Mouse (Mus musculus) E14TG2a.4 (cell line): Measurements from ENCODE around the gene Cbx4.
A peak's percentile ranks its signal among the peaks of the same experiment; 100 is the strongest.

ENCODE experiments used
- H3K27me3 ChIP-seq: 2 replicates; pipeline ENCODE4 v1.6.1; 2014; ENCODE audit warnings: low read length, control low read depth; ENCODE audit not compliant: insufficient read depth
- H3K36me3 ChIP-seq: 2 replicates; pipeline ENCODE4 v1.6.1; 2014; ENCODE audit warnings: low read length, control low read depth; ENCODE audit not compliant: insufficient read depth
- H3K4me1 ChIP-seq: replicated peaks from 2 replicates; pipeline ENCODE4 v1.6.1; 2014; ENCODE audit warnings: low read depth, low read length, control low read depth
- H3K4me3 ChIP-seq: replicated peaks from 2 replicates; pipeline ENCODE4 v1.5.1; 2014; ENCODE audit warnings: mild to moderate bottlenecking, low read length
- H3K9me3 ChIP-seq: 2 replicates; pipeline ENCODE4 v1.6.1; 2014; ENCODE audit warnings: low read length, control low read depth
- CTCF ChIP-seq: conservative IDR thresholded peaks from 2 replicates; pipeline ENCODE4 v1.5.1; 2014; ENCODE audit warnings: low read length
- NANOG ChIP-seq: IDR thresholded peaks from 2 replicates; pipeline ENCODE4 v1.6.1; 2014; ENCODE audit warnings: borderline replicate concordance, low read length, mixed read lengths
- POU5F1 ChIP-seq: IDR thresholded peaks from 2 replicates; pipeline ENCODE4 v1.6.1; 2014; ENCODE audit warnings: low read length, borderline replicate concordance

Cbx4 gene

GRCm38 (mm10) chr11:119056301-119057211 lies 29.5 kb downstream of the Cbx4 start:
- Histone ChIP-seq H3K9me3 (peaks cover under 1% of the 10 kb centered on the region; the same call in 1 of the 2 replicates), H3K4me3 (peak overlapping the region; percentile 76), H3K27me3 (peaks cover 97% of the 10 kb centered on the region), H3K4me1 (peaks cover 74% of the 10 kb centered on the region), H3K36me3 (no peaks in the 10 kb centered on the region)
- no peak for TF ChIP-seq NANOG
- TF ChIP-seq POU5F1: no peak
- no peak for TF ChIP-seq CTCF

DNA sequence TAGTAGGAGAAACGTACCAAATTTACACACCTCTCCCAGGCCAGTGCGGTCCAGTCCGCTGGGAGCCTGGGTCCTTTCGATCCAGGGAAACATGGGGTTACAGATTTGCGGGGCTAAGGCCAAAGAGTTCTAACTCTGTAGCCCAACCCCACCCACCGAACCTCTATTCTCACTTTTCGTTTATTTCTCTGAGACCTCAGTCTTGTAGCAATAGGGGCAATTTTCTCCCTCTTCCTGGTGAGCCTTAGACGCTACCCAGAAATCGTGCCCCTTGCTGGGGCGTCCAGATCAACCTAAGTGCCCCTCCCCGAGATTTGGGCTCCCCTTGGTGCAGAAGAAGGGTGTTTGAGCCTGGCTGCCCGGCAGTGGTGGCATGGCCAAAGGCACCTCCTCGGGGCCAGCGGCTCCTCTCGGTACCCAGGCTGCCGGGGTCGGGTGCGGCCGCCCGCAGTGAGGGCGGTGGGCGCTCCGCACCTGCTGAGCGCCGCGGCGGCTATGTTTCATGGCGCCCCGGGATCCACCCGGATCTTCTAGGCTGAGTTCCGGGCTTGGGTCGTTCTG lies 30.4 kb downstream of the Cbx4 start:
- H3K36me3 ChIP-seq: no peaks in the 10 kb centered on the region
- H3K4me1 ChIP-seq: peaks cover 74% of the 10 kb centered on the region
- no peaks in the 10 kb centered on the region; the same call in 1 of the 2 replicates for H3K9me3 ChIP-seq
- peaks cover 98% of the 10 kb centered on the region for H3K27me3 ChIP-seq
- H3K4me3 ChIP-seq: peak overlapping the region; percentile 45; the same call in 1 of the 2 replicates
- TF ChIP-seq NANOG: no peak
- no peak for TF ChIP-seq CTCF
- no peak for TF ChIP-seq POU5F1

DNA sequence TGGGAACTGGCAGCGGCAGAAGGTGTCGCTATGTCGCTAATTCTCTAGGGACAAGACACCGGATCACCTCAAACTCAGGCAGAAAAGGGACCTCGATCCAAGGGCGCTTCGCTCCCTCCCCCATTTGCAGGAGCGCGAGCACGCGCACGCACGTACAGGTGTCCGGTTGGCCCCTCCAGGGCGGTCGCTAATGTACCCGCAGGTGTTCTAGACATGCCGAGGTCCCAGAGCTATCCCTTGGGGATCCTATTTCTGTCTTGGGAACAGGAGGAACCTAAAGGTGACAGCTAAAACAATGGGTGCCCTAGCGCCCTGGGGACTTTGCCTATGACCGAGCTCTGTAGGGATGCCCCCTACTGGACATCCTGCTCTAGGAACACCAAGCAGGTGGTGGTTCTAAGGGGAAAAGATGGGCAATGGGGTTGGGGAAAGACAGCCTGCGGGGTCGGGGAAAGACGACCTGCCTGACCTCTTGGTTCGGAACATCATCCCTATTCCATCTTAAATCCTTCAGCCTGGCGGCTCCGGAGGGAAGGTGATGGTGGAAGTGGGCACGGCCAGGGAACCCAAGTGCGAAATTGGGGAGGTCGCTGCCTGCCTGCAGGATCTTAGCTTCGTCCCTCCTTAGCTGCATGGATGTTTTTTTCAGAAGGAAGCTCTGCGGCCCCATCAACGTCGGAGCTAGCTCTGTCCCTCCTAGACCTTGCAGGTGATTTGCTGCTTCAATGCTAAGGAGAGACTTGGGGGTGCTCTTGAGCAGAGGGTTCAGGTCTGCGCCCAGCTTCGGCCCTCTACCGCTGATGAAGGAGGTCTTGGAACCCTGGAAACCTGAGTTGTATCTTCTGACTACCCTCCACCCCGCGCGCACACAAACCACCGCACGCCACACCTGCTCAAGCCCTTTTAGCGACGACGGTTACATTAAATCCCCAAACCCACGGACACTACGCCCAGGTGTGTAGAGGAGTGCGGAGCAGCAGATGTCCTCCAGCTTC lies 31.4 kb downstream of the Cbx4 start:
- Histone ChIP-seq H3K4me1 (peaks cover 68% of the 10 kb centered on the region), H3K36me3 (no peaks in the 10 kb centered on the region), H3K27me3 (peaks cover 98% of the 10 kb centered on the region), H3K4me3 (peak overlapping the region; percentile 50), H3K9me3 (no peaks in the 10 kb centered on the region; the same call in 1 of the 2 replicates)
- TF ChIP-seq POU5F1 (no peak), CTCF (peak; percentile 31)

- TF ChIP-seq CTCF (no peak), POU5F1 (no peak), NANOG (no peak)
- Histone ChIP-seq H3K27me3 (peaks cover 98% of the 10 kb centered on the region), H3K4me3 (peak overlapping the region; percentile 50), H3K4me1 (peaks cover 62% of the 10 kb centered on the region), H3K9me3 (no peaks in the 10 kb centered on the region; the same call in 1 of the 2 replicates), H3K36me3 (no peaks in the 10 kb centered on the region)
Observed at GRCm38 (mm10) chr11:119053738-119054350, 32.2 kb downstream of the Cbx4 start.

DNA sequence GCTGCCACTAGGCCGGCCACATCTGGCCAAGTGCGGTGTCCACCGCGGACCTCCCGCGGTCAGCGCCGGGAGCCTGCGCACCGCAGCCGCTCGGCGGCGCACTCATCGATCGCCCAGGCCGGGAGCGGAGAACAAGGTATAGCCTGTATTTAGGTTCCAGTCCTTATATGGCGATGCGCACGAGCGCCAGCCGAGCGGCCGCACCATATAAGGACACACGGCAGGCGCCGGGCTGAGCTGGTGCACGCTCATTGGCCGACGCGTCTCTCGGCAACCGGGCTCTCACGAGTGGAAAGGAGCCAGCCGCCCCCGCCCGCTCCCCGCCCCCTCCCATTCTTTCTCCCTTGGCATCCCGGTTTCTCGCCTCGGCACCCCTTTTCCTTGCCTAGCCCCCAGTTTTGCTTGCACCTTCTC lies 32.8 kb downstream of the Cbx4 start:
- H3K4me3 ChIP-seq: peak overlapping the region; percentile 70
- no peak for TF ChIP-seq NANOG
- TF ChIP-seq POU5F1: no peak
- H3K4me1 ChIP-seq: peaks cover 62% of the 10 kb centered on the region
- no peaks in the 10 kb centered on the region; the same call in 1 of the 2 replicates for H3K9me3 ChIP-seq
- peaks cover 98% of the 10 kb centered on the region for H3K27me3 ChIP-seq
- no peaks in the 10 kb centered on the region for H3K36me3 ChIP-seq

- Histone ChIP-seq H3K27me3 (peaks cover 98% of the 10 kb centered on the region), H3K4me3 (peak overlapping the region; percentile 70), H3K4me1 (peaks cover 62% of the 10 kb centered on the region), H3K36me3 (no peaks in the 10 kb centered on the region), H3K9me3 (no peaks in the 10 kb centered on the region; the same call in 1 of the 2 replicates)
- TF ChIP-seq CTCF: no peak
- TF ChIP-seq NANOG: no peak
- no peak for TF ChIP-seq POU5F1
Observed at GRCm38 (mm10) chr11:119052661-119053256, 33.3 kb downstream of the Cbx4 start.

DNA sequence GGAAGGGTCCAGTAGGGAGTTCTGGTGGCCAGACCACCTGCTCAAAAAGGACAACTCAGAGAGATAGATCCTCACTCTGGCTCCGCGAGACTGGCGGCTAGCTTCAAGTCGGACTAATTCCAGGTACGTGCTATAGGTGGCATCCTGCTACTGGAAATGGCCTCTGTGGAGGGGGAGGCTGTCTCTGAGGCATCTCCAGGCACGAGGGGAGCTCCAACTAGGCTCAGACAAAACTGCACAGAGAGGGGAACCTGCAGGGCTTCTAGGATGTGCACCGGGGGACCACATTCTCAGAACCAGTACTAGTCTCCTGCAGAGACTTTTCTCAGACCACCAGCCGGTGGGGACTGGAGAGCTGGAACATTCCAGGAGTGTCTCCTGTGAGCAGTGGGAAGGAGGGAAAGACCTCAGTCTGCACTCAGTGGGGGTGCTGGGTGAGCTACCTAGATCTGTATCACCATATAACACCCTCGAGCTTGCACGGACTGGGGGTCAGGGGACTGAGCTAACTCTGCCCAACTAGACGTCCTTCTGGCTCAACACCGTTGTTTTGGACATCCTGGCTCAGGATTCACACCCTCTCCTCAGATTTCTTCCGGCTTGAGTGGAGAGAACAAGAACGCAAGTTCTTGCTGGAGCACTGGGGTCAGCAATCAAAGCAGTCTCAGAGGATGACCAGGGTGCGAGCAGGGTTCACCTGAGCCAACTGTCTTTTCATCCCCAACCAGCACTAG lies 33.9 kb downstream of the Cbx4 start:
- Histone ChIP-seq H3K4me1 (peaks cover 62% of the 10 kb centered on the region), H3K36me3 (no peaks in the 10 kb centered on the region), H3K27me3 (peaks cover 98% of the 10 kb centered on the region), H3K9me3 (no peaks in the 10 kb centered on the region; the same call in 1 of the 2 replicates), H3K4me3 (0 out of 2 replicates have a peak overlapping the region, but pooled peaks have one; percentile 70)
- TF ChIP-seq CTCF (no peak), POU5F1 (no peak), NANOG (no peak)
